Mouse (Mus musculus) telencephalon, adult 2 months (tissue): ENCODE results near the gene Nfib.
"Not testable (repeated sequence)": the region's sequence is repeated elsewhere in the genome, so short reads cannot be mapped to it uniquely, and the experiment has no call there.

Experiments used
- DNase-seq: peaks from one replicate; pipeline ENCODE4 v3.0.0-alpha.2; 2011; ENCODE audit warnings: low read depth, low spot score

The Nfib gene

DNA sequence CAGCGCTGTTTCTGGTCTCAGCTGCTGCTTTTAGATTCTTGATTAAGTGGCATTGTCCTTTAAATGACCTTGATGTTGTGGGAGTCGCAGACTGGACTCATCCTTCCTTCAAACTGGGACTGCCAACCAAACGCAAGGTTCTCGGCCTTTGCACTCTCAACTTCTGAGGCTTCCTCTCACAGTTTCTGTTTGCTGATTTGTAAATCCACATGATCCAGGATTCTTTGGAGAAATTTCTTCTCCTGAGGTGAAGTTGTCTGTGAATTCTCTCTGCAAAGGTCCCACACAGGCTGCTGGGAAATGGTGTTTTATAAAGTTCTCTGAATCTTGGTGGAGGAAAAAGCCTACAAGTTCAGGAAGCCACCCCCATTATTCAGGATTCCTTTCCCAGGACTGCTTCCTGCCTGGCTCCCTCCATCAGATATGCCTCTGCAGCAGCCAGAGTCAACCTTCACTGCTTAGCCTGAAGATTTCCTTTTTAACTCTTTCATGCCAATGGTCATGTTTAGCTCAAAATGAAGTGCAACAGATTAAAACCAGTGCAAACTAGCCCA lies 439.4 kb downstream of the Nfib start:
- no peak for DNase-seq

DNA sequence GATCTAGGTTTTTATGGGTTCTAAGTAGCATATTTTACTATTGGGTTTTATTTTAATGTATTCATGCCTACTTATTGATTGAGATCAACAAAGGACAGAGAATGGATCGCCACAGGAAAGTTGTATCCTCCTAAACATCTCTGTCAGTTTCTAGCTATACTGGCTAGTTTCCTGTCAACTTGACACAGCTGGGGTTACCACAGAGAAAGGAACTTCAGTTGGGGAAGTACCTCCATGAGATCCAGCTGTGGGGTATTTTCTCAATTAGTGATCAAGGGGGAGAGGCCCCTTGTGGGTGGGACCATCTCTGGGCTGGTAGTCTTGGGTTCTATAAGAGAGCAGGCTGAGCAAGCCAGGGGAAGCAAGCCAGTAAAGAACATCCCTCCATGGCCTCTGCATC lies 447.0 kb downstream of the Nfib start:
- not testable (repeated sequence) for DNase-seq

DNA sequence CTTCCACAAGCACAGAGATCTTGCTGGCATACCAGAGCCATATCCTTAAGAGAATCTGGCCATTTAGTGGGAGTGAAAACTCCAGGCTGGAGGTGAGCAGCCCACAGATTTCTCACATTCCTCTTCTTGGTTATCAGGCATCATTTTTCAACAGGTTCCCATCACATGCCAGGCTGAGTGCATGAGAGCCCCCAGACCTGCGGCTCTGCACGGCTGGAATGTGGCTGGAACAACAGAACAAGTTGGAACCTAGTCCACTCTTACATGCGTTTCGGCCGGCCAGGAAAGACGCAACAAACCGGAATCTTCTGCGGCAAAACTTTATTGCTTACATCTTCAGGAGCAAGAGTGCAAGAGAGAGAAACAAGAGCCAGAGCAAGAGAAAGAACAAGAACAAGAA lies 453.5 kb downstream of the Nfib start:
- DNase-seq: no peak

DNA sequence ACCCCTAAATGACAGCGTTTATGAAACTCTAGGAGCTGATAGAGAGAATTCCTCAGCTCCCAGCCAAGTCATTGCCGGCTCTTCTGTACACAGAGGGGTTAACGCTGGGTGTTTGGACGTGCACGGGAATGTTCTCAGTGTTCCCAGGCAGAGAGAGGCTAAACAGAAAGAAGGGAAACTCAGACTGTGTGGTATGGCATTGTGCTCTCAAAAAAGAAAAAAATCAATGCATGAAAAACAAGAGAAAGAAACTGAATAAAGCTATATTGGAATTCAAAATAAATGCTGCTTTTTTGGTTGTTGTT lies 455.2 kb downstream of the Nfib start:
- no peak for DNase-seq

DNA sequence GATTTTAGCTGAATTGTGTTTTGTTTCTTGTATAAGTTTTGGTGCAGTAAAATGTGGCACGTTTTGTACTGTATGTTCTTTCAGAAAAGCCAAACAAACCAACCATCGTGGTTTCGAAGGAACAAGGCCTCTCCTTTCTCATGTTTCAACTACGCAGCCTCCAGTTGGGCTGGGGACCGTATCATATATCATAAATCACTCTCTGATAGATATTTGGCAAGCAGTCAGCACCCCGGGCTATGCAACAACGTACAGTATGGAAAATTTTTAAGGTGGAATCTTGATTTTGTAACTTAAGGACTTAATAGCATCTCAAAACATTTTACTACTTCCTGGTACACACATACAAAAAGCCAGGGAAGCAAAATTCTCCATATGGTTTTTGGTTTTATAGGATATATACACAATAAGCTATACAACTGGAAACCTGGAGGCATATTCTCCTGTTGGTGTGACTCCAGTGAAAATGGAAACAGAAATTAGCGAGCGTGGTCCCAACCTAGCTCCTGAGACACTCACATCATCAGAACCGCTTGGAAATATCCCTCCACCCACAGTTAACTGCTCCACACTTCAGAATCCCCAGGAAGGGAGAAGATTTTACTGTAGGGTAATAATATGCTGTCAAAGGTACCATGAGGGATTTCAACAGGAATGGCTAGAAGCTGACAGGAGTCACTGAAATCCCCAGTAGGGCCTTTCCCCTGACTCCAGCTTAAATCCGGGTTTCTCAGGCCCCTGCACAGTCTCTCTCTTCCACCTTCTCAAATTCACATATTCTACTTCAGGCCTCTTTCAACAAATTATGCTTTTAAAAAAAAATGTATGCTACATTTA lies 455.8 kb downstream of the Nfib start:
- no peak for DNase-seq

DNA sequence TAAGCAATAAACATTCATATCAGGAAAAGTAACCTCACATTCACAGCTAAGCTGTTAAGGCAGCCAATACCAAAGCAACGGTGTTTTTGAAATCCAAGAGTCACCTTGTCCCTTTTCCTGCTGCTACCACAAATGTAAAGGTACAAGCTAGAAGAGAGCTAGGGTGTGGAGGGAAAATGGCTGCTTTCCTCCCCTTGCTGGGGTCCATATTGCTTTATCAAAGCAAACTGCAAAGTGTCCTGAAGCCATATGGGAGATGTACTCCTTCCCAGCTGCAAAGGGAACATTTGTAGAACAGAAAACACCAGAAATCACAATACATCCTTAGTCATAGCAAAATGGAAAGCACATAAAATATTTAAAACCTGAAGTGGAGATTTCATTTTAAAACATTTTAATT lies 456.6 kb downstream of the Nfib start:
- no peak for DNase-seq

DNA sequence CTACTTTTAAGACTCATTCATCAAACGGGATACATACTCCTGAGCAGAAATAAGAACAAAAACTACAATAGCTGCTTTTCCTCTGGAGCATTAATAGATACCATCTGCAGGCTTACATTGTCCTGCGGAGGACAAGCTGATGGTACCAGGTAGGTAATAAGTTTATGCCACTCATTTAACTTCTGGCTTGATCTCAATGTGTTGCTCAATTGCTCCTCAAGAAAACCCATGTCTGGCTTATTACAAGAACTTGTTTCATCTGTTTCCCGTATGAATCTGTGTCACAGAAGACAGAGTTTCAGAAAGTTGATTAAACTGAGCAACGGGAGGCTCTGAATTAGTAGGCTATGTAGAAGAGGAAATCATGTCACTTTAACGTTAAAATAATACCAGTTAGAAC lies 457.5 kb downstream of the Nfib start:
- no peak for DNase-seq

DNA sequence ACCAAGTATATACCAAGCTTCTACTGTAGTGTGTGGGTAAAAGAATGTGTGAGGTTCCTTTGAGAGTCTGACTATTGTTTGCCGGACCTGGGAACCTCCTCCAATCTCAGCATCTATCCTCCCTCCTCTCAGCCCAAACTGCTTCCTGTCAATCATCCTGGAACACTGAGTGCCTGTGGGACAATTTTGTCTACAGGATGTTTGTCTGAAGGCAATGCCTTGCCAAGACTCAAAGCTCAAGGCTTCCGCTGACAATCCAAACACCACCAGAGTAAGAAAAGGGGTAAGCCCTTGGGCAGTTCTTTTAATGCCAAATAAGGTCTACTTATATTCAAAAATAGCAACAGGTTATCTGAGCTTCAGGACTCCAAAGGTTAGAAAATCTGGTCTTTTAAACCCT lies 459.3 kb downstream of the Nfib start:
- no peak for DNase-seq
